Mouse (Mus musculus): ENCODE measurements at regions not wholly inside any gene's neighbourhood (a gene's known extent, or its start where the extent isn't known, plus 50 kb on each side); places are given as distances from the start of the nearest gene placed in this dataset.

DNA sequence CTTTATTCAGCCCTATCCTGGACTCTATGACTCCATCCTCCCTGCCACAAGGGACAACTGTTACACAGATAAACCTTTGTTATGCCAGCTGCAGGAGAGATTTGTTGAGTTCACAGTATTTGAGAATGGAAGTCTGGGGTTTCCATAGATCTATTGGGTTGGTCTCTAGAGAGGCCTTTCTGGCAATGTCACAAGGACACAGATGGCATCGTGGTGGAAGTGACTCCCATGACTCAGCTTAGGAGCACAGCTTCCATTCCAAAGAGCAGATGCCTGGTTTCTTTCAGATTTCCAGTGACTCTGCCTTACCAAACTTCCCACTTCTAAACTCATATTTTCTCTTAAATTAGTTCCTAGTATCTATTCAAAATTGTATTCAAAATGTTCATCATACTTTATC, 467.6 kb downstream of the Gm826 start:
- no peak for TF ChIP-seq CTCF (IDR thresholded peaks at IDR 0.05; ENCODE audit: low read depth)
- no peak for TF ChIP-seq EP300 (IDR thresholded peaks at IDR 0.05; ENCODE audit: low read depth)

Data from heart, postnatal 0 days (tissue).